Mouse (Mus musculus): ENCODE data around the gene Tex2.

GRCm38 (mm10) chr11:106640059-106640458 lies 26.8 kb upstream of the Tex2 start:
- TF ChIP-seq CTCF (IDR thresholded peaks at IDR 0.05; ENCODE audit: low read depth, low read length) (no peak), GATA1 (IDR thresholded peaks at IDR 0.05; ENCODE audit: borderline replicate concordance, low read length) (no peak)

Data from G1E (cell line).